Mouse (Mus musculus) lung, postnatal 0 days (tissue): ENCODE measurements around the gene Tbrg4.

ENCODE experiments used
- CTCF ChIP-seq: IDR thresholded peaks from 2 replicates; pipeline ENCODE4 v1.5.1; 2016; ENCODE audit warnings: antibody characterized with exemption, mild to moderate bottlenecking
- EP300 ChIP-seq: IDR thresholded peaks from 2 replicates; pipeline ENCODE4 v1.6.1; 2016; ENCODE audit warnings: antibody characterized with exemption, mild to moderate bottlenecking, control low read depth

DNA sequence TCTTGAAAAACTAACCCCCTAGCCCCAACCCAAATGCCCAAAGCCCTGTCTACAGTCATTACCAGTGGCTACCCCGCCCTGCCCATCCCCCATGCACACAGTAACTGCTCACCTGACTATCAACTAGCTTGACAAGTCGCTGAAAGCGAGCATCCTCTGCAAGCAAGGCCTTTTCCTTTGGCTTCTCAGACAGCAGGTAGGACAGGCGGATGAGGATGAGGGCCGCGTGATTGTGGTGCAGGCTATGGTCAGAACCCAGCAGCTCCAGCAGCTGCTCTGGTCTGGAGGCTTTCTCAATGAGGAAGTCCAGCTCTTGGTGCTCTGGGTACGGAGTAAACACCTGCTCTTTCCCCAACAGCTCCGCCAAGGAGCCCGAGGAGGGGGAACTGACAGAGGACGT is 2.2 kb downstream of the Tbrg4 start:
- TF ChIP-seq EP300 (no peak), CTCF (no peak)
